Mouse (Mus musculus): ENCODE measurements around the gene Ankrd50. TPM values are rescaled to one million over a fixed set of nuclear protein-coding genes. Genes with fewer than 3 reads are reported as not detected.

Gene Ankrd50
- polyA plus RNA-seq, 1 experiment from 2014 or later = 19.0 TPM

- Histone ChIP-seq H3K9ac (ENCODE audit: low read length) (no peak overlapping the region), H3K36me3 (ENCODE audit: control insufficient read depth, insufficient read depth, low read length) (peaks cover 29% of the 10 kb centered on the region), H3K27me3 (ENCODE audit: control insufficient read depth, insufficient read depth, low read length) (no peaks in the 10 kb centered on the region), H3K4me2 (ENCODE audit: low read length) (no peak overlapping the region), H3K27ac (replicated peaks in 1 of 2; ENCODE audit: control insufficient read depth in 1 of 2, insufficient read depth in 1 of 2, low read depth in 2 of 2, low read length in 2 of 2) (no peak overlapping the region), H3K4me1 (ENCODE audit: control insufficient read depth in 2 of 2, insufficient read depth in 2 of 2, low read length in 2 of 2) (peaks cover 0 to 4% of the 10 kb centered on the region in 2 experiments; a peak in 2 of 4 replicates), H3K9me3 (ENCODE audit: control insufficient read depth, low read length) (no peaks in the 10 kb centered on the region), H3K4me3 (ENCODE audit: control insufficient read depth in 1 of 2, insufficient read depth in 1 of 2, low read depth in 1 of 2, low read length in 2 of 2) (no peak overlapping the region)
- ATAC-seq (ENCODE audit: insufficient number of reproducible peaks, insufficient read depth, low FRiP score, low read depth) = no peak
- WGBS = 83% methylated on average over 8 of the region's 8 CpGs
Observed at GRCm38 (mm10) chr3:38466880-38467405, 17.7 kb downstream of the Ankrd50 start.

GRCm38 (mm10) chr3:38466139-38466538, 18.5 kb downstream of the Ankrd50 start:
- no peak overlapping the region for H3K27ac ChIP-seq (replicated peaks in 1 of 2; ENCODE audit: control insufficient read depth in 1 of 2, insufficient read depth in 1 of 2, low read depth in 2 of 2, low read length in 2 of 2)
- no peak for ATAC-seq (ENCODE audit: insufficient number of reproducible peaks, insufficient read depth, low FRiP score, low read depth)
- WGBS = 94% methylated on average over 5 of the region's 5 CpGs
- no peak overlapping the region for H3K9ac ChIP-seq (ENCODE audit: low read length)
- H3K4me3 ChIP-seq (ENCODE audit: control insufficient read depth in 1 of 2, insufficient read depth in 1 of 2, low read depth in 1 of 2, low read length in 2 of 2) = no peak overlapping the region
- no peaks in the 10 kb centered on the region for H3K27me3 ChIP-seq (ENCODE audit: control insufficient read depth, insufficient read depth, low read length)
- no peaks in the 10 kb centered on the region for H3K9me3 ChIP-seq (ENCODE audit: control insufficient read depth, low read length)
- no peaks in the 10 kb centered on the region; a peak in 1 of 4 replicates for H3K4me1 ChIP-seq (ENCODE audit: control insufficient read depth in 2 of 2, insufficient read depth in 2 of 2, low read length in 2 of 2)
- H3K36me3 ChIP-seq (ENCODE audit: control insufficient read depth, insufficient read depth, low read length) = peaks cover 37% of the 10 kb centered on the region
- H3K4me2 ChIP-seq (ENCODE audit: low read length) = no peak overlapping the region

GRCm38 (mm10) chr3:38463149-38463548, 21.5 kb downstream of the Ankrd50 start:
- Histone ChIP-seq H3K36me3 (ENCODE audit: control insufficient read depth, insufficient read depth, low read length) (peaks cover 61% of the 10 kb centered on the region), H3K27ac (replicated peaks in 1 of 2; ENCODE audit: control insufficient read depth in 1 of 2, insufficient read depth in 1 of 2, low read depth in 2 of 2, low read length in 2 of 2) (no peak overlapping the region), H3K9ac (ENCODE audit: low read length) (no peak overlapping the region), H3K4me2 (ENCODE audit: low read length) (no peak overlapping the region), H3K4me3 (ENCODE audit: control insufficient read depth in 1 of 2, insufficient read depth in 1 of 2, low read depth in 1 of 2, low read length in 2 of 2) (no peak overlapping the region), H3K27me3 (ENCODE audit: control insufficient read depth, insufficient read depth, low read length) (no peaks in the 10 kb centered on the region), H3K9me3 (ENCODE audit: control insufficient read depth, low read length) (no peaks in the 10 kb centered on the region), H3K4me1 (ENCODE audit: control insufficient read depth in 2 of 2, insufficient read depth in 2 of 2, low read length in 2 of 2) (no peaks in the 10 kb centered on the region; a peak in 1 of 4 replicates)
- ATAC-seq (ENCODE audit: insufficient number of reproducible peaks, insufficient read depth, low FRiP score, low read depth) = no peak
- 93% methylated on average over 2 of the region's 2 CpGs for WGBS

GRCm38 (mm10) chr3:38461742-38462141, 22.9 kb downstream of the Ankrd50 start:
- WGBS = 75% methylated on average over 2 of the region's 2 CpGs
- Histone ChIP-seq H3K4me2 (ENCODE audit: low read length) (no peak overlapping the region), H3K27me3 (ENCODE audit: control insufficient read depth, insufficient read depth, low read length) (no peaks in the 10 kb centered on the region), H3K4me3 (ENCODE audit: control insufficient read depth in 1 of 2, insufficient read depth in 1 of 2, low read depth in 1 of 2, low read length in 2 of 2) (no peak overlapping the region), H3K4me1 (ENCODE audit: control insufficient read depth in 2 of 2, insufficient read depth in 2 of 2, low read length in 2 of 2) (no peaks in the 10 kb centered on the region), H3K9me3 (ENCODE audit: control insufficient read depth, low read length) (no peaks in the 10 kb centered on the region), H3K36me3 (ENCODE audit: control insufficient read depth, insufficient read depth, low read length) (peaks cover 66% of the 10 kb centered on the region), H3K27ac (replicated peaks in 1 of 2; ENCODE audit: control insufficient read depth in 1 of 2, insufficient read depth in 1 of 2, low read depth in 2 of 2, low read length in 2 of 2) (no peak overlapping the region), H3K9ac (ENCODE audit: low read length) (no peak overlapping the region)
- ATAC-seq (ENCODE audit: insufficient number of reproducible peaks, insufficient read depth, low FRiP score, low read depth) = no peak

- H3K9ac ChIP-seq (ENCODE audit: low read length) = no peak overlapping the region
- 90% methylated on average over 4 of the region's 4 CpGs for WGBS
- H3K36me3 ChIP-seq (ENCODE audit: control insufficient read depth, insufficient read depth, low read length) = peaks cover 81% of the 10 kb centered on the region
- ATAC-seq (ENCODE audit: insufficient number of reproducible peaks, insufficient read depth, low FRiP score, low read depth) = no peak
- H3K4me2 ChIP-seq (ENCODE audit: low read length) = no peak overlapping the region
- H3K4me1 ChIP-seq (ENCODE audit: control insufficient read depth in 2 of 2, insufficient read depth in 2 of 2, low read length in 2 of 2) = no peaks in the 10 kb centered on the region
- H3K4me3 ChIP-seq (ENCODE audit: control insufficient read depth in 1 of 2, insufficient read depth in 1 of 2, low read depth in 1 of 2, low read length in 2 of 2) = no peak overlapping the region
- H3K9me3 ChIP-seq (ENCODE audit: control insufficient read depth, low read length) = no peaks in the 10 kb centered on the region
- H3K27me3 ChIP-seq (ENCODE audit: control insufficient read depth, insufficient read depth, low read length) = no peaks in the 10 kb centered on the region
- no peak overlapping the region for H3K27ac ChIP-seq (replicated peaks in 1 of 2; ENCODE audit: control insufficient read depth in 1 of 2, insufficient read depth in 1 of 2, low read depth in 2 of 2, low read length in 2 of 2)
Observed at GRCm38 (mm10) chr3:38460250-38460624, 24.4 kb downstream of the Ankrd50 start.

- no peaks in the 10 kb centered on the region for H3K27me3 ChIP-seq (ENCODE audit: control insufficient read depth, insufficient read depth, low read length)
- H3K4me3 ChIP-seq (ENCODE audit: control insufficient read depth in 1 of 2, insufficient read depth in 1 of 2, low read depth in 1 of 2, low read length in 2 of 2) = no peak overlapping the region
- H3K9me3 ChIP-seq (ENCODE audit: control insufficient read depth, low read length) = no peaks in the 10 kb centered on the region
- no peak overlapping the region for H3K4me2 ChIP-seq (ENCODE audit: low read length)
- H3K4me1 ChIP-seq (ENCODE audit: control insufficient read depth in 2 of 2, insufficient read depth in 2 of 2, low read length in 2 of 2) = no peaks in the 10 kb centered on the region
- H3K9ac ChIP-seq (ENCODE audit: low read length) = no peak overlapping the region
- 65% methylated on average over 5 of the region's 5 CpGs for WGBS
- no peak for ATAC-seq (ENCODE audit: insufficient number of reproducible peaks, insufficient read depth, low FRiP score, low read depth)
- H3K27ac ChIP-seq (replicated peaks in 1 of 2; ENCODE audit: control insufficient read depth in 1 of 2, insufficient read depth in 1 of 2, low read depth in 2 of 2, low read length in 2 of 2) = no peak overlapping the region
- H3K36me3 ChIP-seq (ENCODE audit: control insufficient read depth, insufficient read depth, low read length) = peaks cover 85% of the 10 kb centered on the region
Observed at GRCm38 (mm10) chr3:38459507-38460249, 25.0 kb downstream of the Ankrd50 start.

GRCm38 (mm10) chr3:38457041-38457440, 27.6 kb downstream of the Ankrd50 start:
- no peak overlapping the region for H3K4me3 ChIP-seq (ENCODE audit: control insufficient read depth in 1 of 2, insufficient read depth in 1 of 2, low read depth in 1 of 2, low read length in 2 of 2)
- WGBS = 92% methylated on average over 14 of the region's 14 CpGs
- no peak overlapping the region for H3K4me2 ChIP-seq (ENCODE audit: low read length)
- H3K27ac ChIP-seq (replicated peaks in 1 of 2; ENCODE audit: control insufficient read depth in 1 of 2, insufficient read depth in 1 of 2, low read depth in 2 of 2, low read length in 2 of 2) = no peak overlapping the region
- ATAC-seq (ENCODE audit: insufficient number of reproducible peaks, insufficient read depth, low FRiP score, low read depth) = no peak
- peaks cover 97% of the 10 kb centered on the region for H3K36me3 ChIP-seq (ENCODE audit: control insufficient read depth, insufficient read depth, low read length)
- H3K4me1 ChIP-seq (ENCODE audit: control insufficient read depth in 2 of 2, insufficient read depth in 2 of 2, low read length in 2 of 2) = no peaks in the 10 kb centered on the region
- H3K27me3 ChIP-seq (ENCODE audit: control insufficient read depth, insufficient read depth, low read length) = no peaks in the 10 kb centered on the region
- H3K9ac ChIP-seq (ENCODE audit: low read length) = no peak overlapping the region
- no peaks in the 10 kb centered on the region for H3K9me3 ChIP-seq (ENCODE audit: control insufficient read depth, low read length)

- 85% methylated on average over 9 of the region's 9 CpGs for WGBS
- Histone ChIP-seq H3K4me1 (ENCODE audit: control insufficient read depth in 2 of 2, insufficient read depth in 2 of 2, low read length in 2 of 2) (no peaks in the 10 kb centered on the region), H3K27ac (replicated peaks in 1 of 2; ENCODE audit: control insufficient read depth in 1 of 2, insufficient read depth in 1 of 2, low read depth in 2 of 2, low read length in 2 of 2) (no peak overlapping the region), H3K9me3 (ENCODE audit: control insufficient read depth, low read length) (no peaks in the 10 kb centered on the region), H3K36me3 (ENCODE audit: control insufficient read depth, insufficient read depth, low read length) (peaks cover 68% of the 10 kb centered on the region), H3K4me3 (ENCODE audit: control insufficient read depth in 1 of 2, insufficient read depth in 1 of 2, low read depth in 1 of 2, low read length in 2 of 2) (no peak overlapping the region), H3K27me3 (ENCODE audit: control insufficient read depth, insufficient read depth, low read length) (no peaks in the 10 kb centered on the region), H3K4me2 (ENCODE audit: low read length) (no peak overlapping the region), H3K9ac (ENCODE audit: low read length) (no peak overlapping the region)
- ATAC-seq (ENCODE audit: insufficient number of reproducible peaks, insufficient read depth, low FRiP score, low read depth) = no peak
Observed at GRCm38 (mm10) chr3:38452199-38452598, 32.4 kb downstream of the Ankrd50 start.
